Mouse (Mus musculus): ENCODE results near the gene Pik3cd. TPM values are rescaled to one million over a fixed set of nuclear protein-coding genes. Genes with fewer than 3 reads are reported as not detected.

Gene Pik3cd
- polyA plus RNA-seq, 1 experiment from 2014 or later = 5.1 TPM

DNA sequence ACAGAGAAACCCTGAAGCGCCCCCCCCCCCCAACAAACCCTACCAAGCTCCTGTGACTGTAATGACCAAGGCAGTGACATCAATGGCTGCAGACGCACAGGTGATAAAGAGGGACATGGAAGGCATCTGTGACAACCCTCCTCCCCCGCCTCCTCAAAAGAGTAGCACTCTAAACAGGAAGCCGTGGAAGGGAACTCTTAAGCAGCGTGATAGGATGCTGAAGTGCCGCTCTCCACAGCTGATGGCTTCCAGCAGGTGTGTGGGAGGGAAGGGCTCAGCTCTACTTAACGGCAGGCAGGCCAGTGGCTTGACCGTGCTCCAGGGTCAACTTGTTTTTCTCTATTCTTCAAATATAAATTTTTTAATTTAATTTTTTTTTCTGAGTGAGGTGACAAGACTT, 18.8 kb upstream of the Pik3cd start:
- WGBS = 80% methylated on average over 8 of the region's 8 CpGs
- no peak for ATAC-seq (ENCODE audit: insufficient read depth, low FRiP score)
- Histone ChIP-seq H3K4me2 (ENCODE audit: low read depth, low read length) (no peak overlapping the region), H3K9ac (ENCODE audit: low read length) (no peak overlapping the region), H3K4me1 (ENCODE audit: control insufficient read depth, insufficient read depth, low read length) (no peaks in the 10 kb centered on the region), H3K36me3 (ENCODE audit: control insufficient read depth, insufficient read depth, low read length) (peaks cover 15% of the 10 kb centered on the region), H3K27ac (ENCODE audit: low read length) (no peak overlapping the region), H3K27me3 (ENCODE audit: control insufficient read depth, insufficient read depth, low read length) (no peaks in the 10 kb centered on the region), H3K9me3 (replicated peaks; ENCODE audit: control insufficient read depth, low read length) (no peaks in the 10 kb centered on the region), H3K4me3 (replicated peaks; ENCODE audit: low read length) (no peak overlapping the region)

DNA sequence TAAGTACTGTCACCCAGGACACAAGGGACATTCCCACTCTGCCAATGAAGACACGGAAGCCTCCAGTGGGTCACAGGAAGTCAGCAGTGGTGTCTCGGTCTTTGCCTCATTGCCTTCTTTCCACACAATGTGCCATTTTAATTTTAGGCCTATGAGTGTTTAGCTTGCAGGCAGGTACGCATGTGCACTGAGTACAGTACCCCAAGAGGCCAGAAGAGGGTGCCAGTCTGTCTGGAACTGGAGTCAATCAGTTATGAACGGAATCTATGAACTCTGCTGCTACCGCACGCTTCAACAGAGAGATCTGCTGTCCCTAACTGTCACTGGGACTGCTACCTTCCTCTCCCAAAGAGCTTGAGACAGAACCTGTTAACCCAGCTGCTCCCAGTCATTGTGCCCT, 17.3 kb upstream of the Pik3cd start:
- 82% methylated on average over 6 of the region's 6 CpGs for WGBS
- no peak for ATAC-seq (ENCODE audit: insufficient read depth, low FRiP score)
- Histone ChIP-seq H3K27me3 (ENCODE audit: control insufficient read depth, insufficient read depth, low read length) (no peaks in the 10 kb centered on the region), H3K36me3 (ENCODE audit: control insufficient read depth, insufficient read depth, low read length) (peaks cover 27% of the 10 kb centered on the region), H3K4me2 (ENCODE audit: low read depth, low read length) (no peak overlapping the region), H3K4me1 (ENCODE audit: control insufficient read depth, insufficient read depth, low read length) (no peaks in the 10 kb centered on the region), H3K9ac (ENCODE audit: low read length) (no peak overlapping the region), H3K4me3 (replicated peaks; ENCODE audit: low read length) (no peak overlapping the region), H3K27ac (ENCODE audit: low read length) (no peak overlapping the region), H3K9me3 (replicated peaks; ENCODE audit: control insufficient read depth, low read length) (no peaks in the 10 kb centered on the region)

DNA sequence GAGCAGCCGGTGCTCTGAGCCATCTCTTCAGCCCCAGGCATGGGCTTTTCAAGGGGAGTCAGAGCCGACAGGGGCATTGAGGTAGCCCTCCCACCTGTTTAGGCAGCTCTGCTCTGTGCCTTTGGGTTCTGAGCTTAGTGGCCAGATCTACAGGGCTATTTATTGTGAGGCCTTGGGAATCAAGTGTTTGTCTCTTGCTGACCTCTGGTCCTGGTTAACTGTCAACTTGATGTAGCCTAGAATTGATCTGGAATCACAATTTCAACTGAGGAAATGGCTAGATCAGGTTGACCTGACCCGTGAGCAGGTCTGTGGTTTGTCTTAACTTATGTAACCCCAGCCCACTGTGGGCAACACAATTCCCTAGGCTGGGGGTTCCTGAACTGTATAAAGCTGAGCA, 12.2 kb upstream of the Pik3cd start:
- H3K4me2 ChIP-seq (ENCODE audit: low read depth, low read length) = no peak overlapping the region
- no peak for ATAC-seq (ENCODE audit: insufficient read depth, low FRiP score)
- H3K4me1 ChIP-seq (ENCODE audit: control insufficient read depth, insufficient read depth, low read length) = no peaks in the 10 kb centered on the region
- H3K27ac ChIP-seq (ENCODE audit: low read length) = no peak overlapping the region
- 82% methylated on average over 3 of the region's 3 CpGs for WGBS
- peaks cover 29% of the 10 kb centered on the region for H3K36me3 ChIP-seq (ENCODE audit: control insufficient read depth, insufficient read depth, low read length)
- H3K9ac ChIP-seq (ENCODE audit: low read length) = no peak overlapping the region
- no peak overlapping the region for H3K4me3 ChIP-seq (replicated peaks; ENCODE audit: low read length)
- H3K27me3 ChIP-seq (ENCODE audit: control insufficient read depth, insufficient read depth, low read length) = no peaks in the 10 kb centered on the region
- no peaks in the 10 kb centered on the region for H3K9me3 ChIP-seq (replicated peaks; ENCODE audit: control insufficient read depth, low read length)

DNA sequence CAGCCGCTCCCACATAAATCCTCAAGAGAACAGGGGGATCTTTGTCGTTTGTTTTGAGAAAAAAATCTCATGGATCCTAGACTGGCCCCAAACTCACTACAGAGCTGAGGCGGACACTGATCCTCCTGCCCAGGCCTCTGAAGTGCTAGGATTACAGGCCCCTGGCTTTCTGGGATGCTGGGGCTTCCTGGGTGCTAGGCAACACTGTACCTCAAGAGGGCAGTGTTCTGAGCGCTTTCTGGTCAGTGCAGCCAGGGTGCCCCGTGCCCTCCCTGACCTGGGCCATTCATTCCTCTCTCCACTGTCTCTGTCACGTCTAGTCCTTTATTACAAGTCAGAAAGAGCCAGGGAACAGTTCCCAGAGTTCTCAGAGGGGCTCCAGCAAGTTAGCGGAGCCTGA, 9.6 kb upstream of the Pik3cd start:
- no peak overlapping the region for H3K27ac ChIP-seq (ENCODE audit: low read length)
- H3K4me3 ChIP-seq (replicated peaks; ENCODE audit: low read length) = no peak overlapping the region
- H3K4me1 ChIP-seq (ENCODE audit: control insufficient read depth, insufficient read depth, low read length) = no peaks in the 10 kb centered on the region
- H3K4me2 ChIP-seq (ENCODE audit: low read depth, low read length) = no peak overlapping the region
- peaks cover 22% of the 10 kb centered on the region for H3K36me3 ChIP-seq (ENCODE audit: control insufficient read depth, insufficient read depth, low read length)
- ATAC-seq (ENCODE audit: insufficient read depth, low FRiP score) = no peak
- no peak overlapping the region for H3K9ac ChIP-seq (ENCODE audit: low read length)
- H3K9me3 ChIP-seq (replicated peaks; ENCODE audit: control insufficient read depth, low read length) = no peaks in the 10 kb centered on the region
- no peaks in the 10 kb centered on the region for H3K27me3 ChIP-seq (ENCODE audit: control insufficient read depth, insufficient read depth, low read length)
- 26% methylated on average over 7 of the region's 7 CpGs for WGBS

DNA sequence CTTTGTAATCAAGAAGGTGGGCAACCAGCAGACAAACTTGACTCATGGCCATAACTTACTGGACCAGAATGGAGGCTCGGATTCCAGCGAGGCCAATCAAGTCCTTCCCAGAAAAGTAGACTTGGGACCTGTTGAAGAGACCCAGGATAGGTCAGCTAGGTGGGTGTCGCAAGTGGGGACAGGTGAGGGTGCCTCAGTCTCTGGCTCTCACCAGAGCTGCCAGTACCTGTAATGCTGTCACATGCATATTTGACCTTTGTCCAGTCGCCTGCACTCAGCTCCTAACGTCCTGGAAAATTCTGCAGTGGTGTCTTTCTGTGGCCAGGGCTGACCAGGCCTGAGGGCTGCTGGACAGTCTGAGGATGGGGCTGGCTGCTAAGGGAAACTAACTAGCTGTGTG, 9.1 kb upstream of the Pik3cd start:
- Histone ChIP-seq H3K4me3 (replicated peaks; ENCODE audit: low read length) (no peak overlapping the region), H3K9ac (ENCODE audit: low read length) (no peak overlapping the region), H3K9me3 (replicated peaks; ENCODE audit: control insufficient read depth, low read length) (no peaks in the 10 kb centered on the region), H3K4me1 (ENCODE audit: control insufficient read depth, insufficient read depth, low read length) (no peaks in the 10 kb centered on the region), H3K4me2 (ENCODE audit: low read depth, low read length) (no peak overlapping the region), H3K27me3 (ENCODE audit: control insufficient read depth, insufficient read depth, low read length) (no peaks in the 10 kb centered on the region), H3K27ac (ENCODE audit: low read length) (no peak overlapping the region), H3K36me3 (ENCODE audit: control insufficient read depth, insufficient read depth, low read length) (peaks cover 17% of the 10 kb centered on the region)
- no peak for ATAC-seq (ENCODE audit: insufficient read depth, low FRiP score)
- 83% methylated on average over 5 of the region's 5 CpGs for WGBS

DNA sequence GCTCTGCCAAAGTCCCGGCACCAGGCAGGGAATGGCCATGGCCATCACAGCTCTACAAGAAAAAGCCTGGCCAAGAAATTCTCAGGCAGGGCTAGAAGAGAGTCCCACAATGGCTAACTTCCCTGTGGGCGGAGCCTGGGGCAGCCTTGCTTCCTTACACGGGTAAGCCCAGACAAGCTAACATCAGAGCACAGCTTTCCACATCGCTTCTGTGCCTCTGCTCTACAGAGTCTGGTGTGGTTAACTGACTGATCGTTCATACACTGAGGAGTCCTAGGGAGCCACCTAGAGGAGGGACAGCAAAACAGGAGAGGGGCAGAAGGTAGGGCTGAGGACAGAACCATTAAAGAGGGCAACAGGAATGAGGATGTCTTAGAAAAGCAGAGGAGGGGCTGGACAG, 8.1 kb upstream of the Pik3cd start:
- peak; percentile 86 for ATAC-seq (ENCODE audit: insufficient read depth, low FRiP score)

DNA sequence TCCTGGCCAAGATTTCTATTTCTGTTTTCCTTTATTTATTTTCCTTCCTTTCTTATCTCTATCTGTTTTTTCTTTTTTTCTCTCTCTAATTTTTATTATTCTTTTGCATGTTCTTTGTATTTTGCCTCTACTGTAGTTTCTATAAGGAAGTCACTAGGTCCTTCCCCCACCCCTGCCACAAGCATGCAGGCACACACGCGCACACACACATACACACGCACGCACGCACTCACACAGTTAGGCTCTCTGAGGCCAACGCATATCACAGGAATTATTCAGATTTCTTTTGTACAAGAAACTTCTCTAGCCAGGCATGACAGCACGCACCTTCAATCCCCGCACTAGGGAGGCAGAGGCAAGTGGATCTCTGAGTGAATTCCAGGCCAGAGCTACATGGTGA, 3.6 kb upstream of the Pik3cd start:
- 82% methylated on average over 8 of the region's 8 CpGs for WGBS
- no peaks in the 10 kb centered on the region for H3K27me3 ChIP-seq (ENCODE audit: control insufficient read depth, insufficient read depth, low read length)
- no peak for ATAC-seq (ENCODE audit: insufficient read depth, low FRiP score)

More for the DNA sequence above, 8.1 kb upstream of the Pik3cd start:
- H3K9ac ChIP-seq (ENCODE audit: low read length) = no peak overlapping the region
- H3K4me1 ChIP-seq (ENCODE audit: control insufficient read depth, insufficient read depth, low read length) = no peaks in the 10 kb centered on the region
- no peaks in the 10 kb centered on the region for H3K27me3 ChIP-seq (ENCODE audit: control insufficient read depth, insufficient read depth, low read length)
- H3K4me3 ChIP-seq (replicated peaks; ENCODE audit: low read length) = no peak overlapping the region
- peaks cover 10% of the 10 kb centered on the region; the same call in 1 of the 2 replicates for H3K36me3 ChIP-seq (ENCODE audit: control insufficient read depth, insufficient read depth, low read length)
- no peaks in the 10 kb centered on the region for H3K9me3 ChIP-seq (replicated peaks; ENCODE audit: control insufficient read depth, low read length)
- H3K4me2 ChIP-seq (ENCODE audit: low read depth, low read length) = no peak overlapping the region
- WGBS = 21% methylated on average over 5 of the region's 5 CpGs
- no peak overlapping the region for H3K27ac ChIP-seq (ENCODE audit: low read length)

DNA sequence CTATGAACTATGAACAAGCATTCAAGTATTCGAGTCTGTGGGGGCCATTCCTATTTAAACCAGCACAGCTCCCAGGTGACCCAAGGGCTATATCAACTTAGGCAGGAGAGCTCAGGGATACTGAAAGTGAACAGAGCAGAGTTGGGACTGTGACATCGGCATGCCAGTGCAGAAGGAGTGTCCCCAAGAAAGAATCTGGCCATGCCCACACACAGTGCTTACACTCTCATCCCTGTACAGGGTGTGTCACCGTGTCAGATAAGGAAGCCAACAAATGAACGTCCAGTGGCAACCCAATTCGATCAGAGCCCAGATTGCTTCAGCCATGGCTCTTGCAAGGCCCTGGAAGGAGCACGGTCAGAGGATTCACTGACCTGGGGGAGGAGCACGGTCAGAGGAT, 2.9 kb upstream of the Pik3cd start:
- WGBS = 57% methylated on average over 7 of the region's 7 CpGs
- Histone ChIP-seq H3K4me3 (replicated peaks; ENCODE audit: low read length) (no peak overlapping the region), H3K9ac (ENCODE audit: low read length) (no peak overlapping the region), H3K27me3 (ENCODE audit: control insufficient read depth, insufficient read depth, low read length) (no peaks in the 10 kb centered on the region), H3K27ac (ENCODE audit: low read length) (no peak overlapping the region), H3K36me3 (ENCODE audit: control insufficient read depth, insufficient read depth, low read length) (no peaks in the 10 kb centered on the region), H3K4me1 (ENCODE audit: control insufficient read depth, insufficient read depth, low read length) (no peaks in the 10 kb centered on the region), H3K9me3 (replicated peaks; ENCODE audit: control insufficient read depth, low read length) (no peaks in the 10 kb centered on the region), H3K4me2 (ENCODE audit: low read depth, low read length) (no peak overlapping the region)
- no peak for ATAC-seq (ENCODE audit: insufficient read depth, low FRiP score)

More for the DNA sequence above, 3.6 kb upstream of the Pik3cd start:
- H3K27ac ChIP-seq (ENCODE audit: low read length) = no peak overlapping the region
- no peak overlapping the region for H3K9ac ChIP-seq (ENCODE audit: low read length)
- H3K4me1 ChIP-seq (ENCODE audit: control insufficient read depth, insufficient read depth, low read length) = no peaks in the 10 kb centered on the region
- no peaks in the 10 kb centered on the region for H3K9me3 ChIP-seq (replicated peaks; ENCODE audit: control insufficient read depth, low read length)
- no peak overlapping the region for H3K4me3 ChIP-seq (replicated peaks; ENCODE audit: low read length)
- no peaks in the 10 kb centered on the region for H3K36me3 ChIP-seq (ENCODE audit: control insufficient read depth, insufficient read depth, low read length)
- no peak overlapping the region for H3K4me2 ChIP-seq (ENCODE audit: low read depth, low read length)

DNA sequence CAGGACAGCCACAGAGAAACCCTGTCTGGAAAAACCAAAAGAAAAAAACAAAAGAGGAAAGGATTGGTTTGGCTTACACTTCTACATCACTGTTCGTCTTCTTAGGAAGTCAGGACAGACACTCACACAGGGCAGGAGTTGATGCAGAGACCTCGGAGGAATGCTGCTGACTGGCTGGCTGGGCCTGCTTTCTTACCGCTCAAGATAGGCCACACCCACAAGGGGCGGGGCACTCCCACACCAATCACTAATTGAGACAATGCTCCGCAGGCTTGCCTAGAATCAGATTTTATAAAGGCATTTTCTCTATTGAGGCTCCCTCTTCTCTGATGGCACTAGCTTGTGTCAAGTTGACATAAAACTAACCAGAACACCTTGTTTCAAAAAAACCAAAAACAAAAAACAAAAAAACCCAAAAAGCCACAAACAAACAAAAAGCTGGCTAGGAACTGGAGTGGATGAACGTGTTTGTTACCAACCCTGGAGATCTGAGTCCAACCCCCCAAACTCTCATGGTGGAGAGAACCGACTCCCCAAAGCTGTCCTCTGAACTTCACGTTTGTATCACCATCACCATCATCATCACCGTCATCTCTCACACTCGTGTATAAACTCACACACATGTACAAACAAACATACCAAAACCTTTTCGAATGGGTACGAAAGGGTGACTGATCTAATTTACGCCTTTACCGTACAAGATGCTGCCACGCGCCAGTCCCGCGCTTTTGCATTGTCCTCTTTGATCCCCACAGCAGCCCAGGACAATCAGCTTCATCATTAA, 753 bp downstream of the Pik3cd start:
- Histone ChIP-seq H3K4me2 (ENCODE audit: low read depth, low read length) (no peak overlapping the region), H3K4me1 (ENCODE audit: control insufficient read depth, insufficient read depth, low read length) (no peaks in the 10 kb centered on the region), H3K9ac (ENCODE audit: low read length) (no peak overlapping the region), H3K9me3 (replicated peaks; ENCODE audit: control insufficient read depth, low read length) (no peaks in the 10 kb centered on the region), H3K27me3 (ENCODE audit: control insufficient read depth, insufficient read depth, low read length) (no peaks in the 10 kb centered on the region; the same call in 1 of the 2 replicates), H3K4me3 (replicated peaks; ENCODE audit: low read length) (no peak overlapping the region), H3K36me3 (ENCODE audit: control insufficient read depth, insufficient read depth, low read length) (no peaks in the 10 kb centered on the region), H3K27ac (ENCODE audit: low read length) (no peak overlapping the region)
- ATAC-seq (ENCODE audit: insufficient read depth, low FRiP score) = no peak
- 60% methylated on average over 18 of the region's 18 CpGs for WGBS

Measured in stomach, embryonic 16.5 days (tissue).